Mouse (Mus musculus): ENCODE results near the gene Gm26920.

GRCm38 (mm10) chr7:30010551-30011195 lies 79.5 kb downstream of the Gm26920 start:
- TF ChIP-seq CTCF (IDR thresholded peaks at IDR 0.05; ENCODE audit: borderline replicate concordance, extremely low read depth, insufficient read depth, insufficient read length) (no peak), POLR2A (IDR thresholded peaks at IDR 0.05; ENCODE audit: borderline replicate concordance, extremely low read depth, insufficient read depth, insufficient read length, poor library complexity, severe bottlenecking) (no peak)
